Mouse (Mus musculus) forebrain, embryonic 15.5 days (tissue): ENCODE data around the gene Tdpoz5. TPM values are rescaled to one million over a fixed set of nuclear protein-coding genes. Genes with fewer than 3 reads are reported as not detected.
"Not testable (repeated sequence)": the region's sequence is repeated elsewhere in the genome, so short reads cannot be mapped to it uniquely, and the experiment has no call there.

ENCODE experiments used
- ATAC-seq: fragments of 200-750 bp; cut with Nextera tagmentation; replicated peaks from 2 replicates; pipeline ENCODE4 v1.8.0; 2017; ENCODE audit warnings: mild to moderate bottlenecking, moderate TSS enrichment, moderate library complexity
- H3K27ac ChIP-seq: fragments of 300-500 bp; sonication (generic); replicated peaks from 2 replicates; pipeline ENCODE4 v1.5.1; 2015; ENCODE audit warnings: mild to moderate bottlenecking, inconsistent platforms
- H3K27me3 ChIP-seq: fragments of 300-500 bp; sonication (generic); 2 replicates; pipeline ENCODE4 v1.6.1; 2015; ENCODE audit warnings: inconsistent platforms
- H3K36me3 ChIP-seq: fragments of 300-500 bp; sonication (generic); 2 replicates; pipeline ENCODE4 v1.6.1; 2015; ENCODE audit warnings: mild to moderate bottlenecking, inconsistent platforms
- H3K4me1 ChIP-seq: fragments of 300-500 bp; sonication (generic); 2 replicates; pipeline ENCODE4 v1.6.1; 2015; ENCODE audit warnings: inconsistent platforms
- H3K4me2 ChIP-seq: fragments of 300-500 bp; sonication (generic); replicated peaks from 2 replicates; pipeline ENCODE4 v1.6.1; 2015; ENCODE audit warnings: mild to moderate bottlenecking, inconsistent platforms
- H3K4me3 ChIP-seq: fragments of 300-500 bp; sonication (generic); 2 replicates; pipeline ENCODE4 v1.5.1; 2015; ENCODE audit warnings: mild to moderate bottlenecking, inconsistent platforms
- H3K9ac ChIP-seq: fragments of 300-500 bp; sonication (generic); replicated peaks from 2 replicates; pipeline ENCODE4 v1.6.1; 2015; ENCODE audit warnings: mild to moderate bottlenecking, inconsistent platforms
- H3K9me3 ChIP-seq: fragments of 300-500 bp; sonication (generic); 2 replicates; pipeline ENCODE4 v1.6.1; 2016; ENCODE audit warnings: inconsistent platforms
- WGBS: fragments of 180-500 bp; shearing (Covaris S2); methylation state at CpG from one replicate; pipeline ENCODE4 v1.1.7; 2015; ENCODE audit warnings: mixed read lengths; 5-methylcytosine and 5-hydroxymethylcytosine counted together
- polyA plus RNA-seq: library from polyadenylated mRNA; unstranded; fragments of >200 nt; fragmentation: Nextera tagmentation; extraction: Ambion mirVana; gene quantifications from 2 replicates; pipeline ENCODE4 v1.2.1, GENCODE M21; 2015

Gene Tdpoz5
- not detected in 2 replicates for polyA plus RNA-seq

DNA sequence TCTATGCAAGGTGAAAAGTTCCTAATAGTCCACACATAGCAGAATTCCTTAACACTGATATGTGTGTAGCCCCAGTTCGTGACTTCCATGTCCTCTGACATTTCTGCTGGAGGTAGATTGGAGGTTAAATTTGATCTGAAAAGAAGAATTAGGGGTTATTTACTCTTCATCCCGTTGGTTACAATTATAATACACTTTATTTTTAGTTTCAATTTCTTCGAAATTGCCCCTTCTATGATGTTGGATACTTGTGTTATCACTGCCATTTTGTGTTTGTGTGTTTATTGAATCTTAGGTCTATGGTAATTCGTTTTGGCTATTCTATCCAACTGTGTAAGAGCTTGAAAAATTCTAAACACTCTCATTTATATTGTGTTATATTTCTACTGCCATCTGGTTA is at the start of gene Tdpoz5:
Tdpoz5 (minus strand) TSS at position 101 of the 400 bp plus-strand sequence.
- H3K4me1 ChIP-seq, H3K36me3 ChIP-seq, H3K9me3 ChIP-seq, H3K4me3 ChIP-seq, H3K27ac ChIP-seq, H3K27me3 ChIP-seq, ATAC-seq, H3K9ac ChIP-seq, H3K4me2 ChIP-seq: not testable (repeated sequence)
- 82% methylated on average over 3 of the region's 4 CpGs for WGBS

DNA sequence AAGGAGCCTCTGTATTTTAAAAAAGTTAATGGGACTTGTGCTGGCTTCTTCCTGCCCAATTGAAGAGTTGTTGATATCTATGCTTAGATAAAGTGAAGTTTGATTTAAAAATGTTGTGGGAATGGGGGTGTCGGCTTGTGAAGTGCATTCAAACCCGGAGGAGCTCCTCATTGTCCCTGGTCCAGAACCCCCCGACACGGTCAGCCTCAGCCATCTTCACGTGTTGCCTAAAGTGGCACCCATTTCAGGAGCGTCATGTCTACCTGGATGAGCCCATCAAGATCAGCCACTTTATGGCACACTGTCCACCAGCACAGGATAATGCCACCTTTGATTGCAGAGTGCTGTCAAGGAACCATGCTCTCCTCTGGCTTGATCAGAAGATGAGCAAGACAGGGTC is 7.8 kb upstream of the Tdpoz5 start:
- not testable (repeated sequence) for H3K4me1 ChIP-seq, H3K9ac ChIP-seq, H3K27me3 ChIP-seq, ATAC-seq, H3K4me2 ChIP-seq, H3K4me3 ChIP-seq, H3K9me3 ChIP-seq, H3K27ac ChIP-seq, H3K36me3 ChIP-seq
- 84% methylated on average over 6 of the region's 6 CpGs for WGBS

DNA sequence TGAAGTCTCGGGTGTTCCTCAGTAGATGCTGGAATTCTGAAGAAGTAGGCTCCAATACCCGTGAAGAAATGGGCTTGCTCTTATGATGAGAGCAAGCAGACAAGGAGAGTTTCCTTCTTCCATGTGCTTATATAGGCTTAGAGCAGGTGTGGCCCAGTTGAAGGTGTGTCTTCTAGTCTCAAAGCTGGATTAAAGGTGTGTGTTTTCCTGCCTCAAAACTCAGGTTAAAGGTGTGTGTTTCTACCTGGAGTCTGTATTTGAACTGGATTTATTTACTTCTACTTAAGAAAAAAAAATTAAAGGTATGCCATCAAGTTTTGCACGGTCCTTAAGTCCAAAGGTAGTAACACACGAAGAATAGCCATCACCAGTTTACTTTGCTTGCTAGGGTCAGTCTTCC is 17.7 kb downstream of the Tdpoz5 start, which contains the start of gene Gm9117:
Gm9117 (minus strand) TSS at position 101 of the 400 bp plus-strand sequence.
- H3K9ac ChIP-seq, H3K4me1 ChIP-seq, H3K27ac ChIP-seq, H3K36me3 ChIP-seq, H3K27me3 ChIP-seq, ATAC-seq, H3K9me3 ChIP-seq, H3K4me3 ChIP-seq, H3K4me2 ChIP-seq: not testable (repeated sequence)
- 83% methylated on average over 4 of the region's 4 CpGs for WGBS

DNA sequence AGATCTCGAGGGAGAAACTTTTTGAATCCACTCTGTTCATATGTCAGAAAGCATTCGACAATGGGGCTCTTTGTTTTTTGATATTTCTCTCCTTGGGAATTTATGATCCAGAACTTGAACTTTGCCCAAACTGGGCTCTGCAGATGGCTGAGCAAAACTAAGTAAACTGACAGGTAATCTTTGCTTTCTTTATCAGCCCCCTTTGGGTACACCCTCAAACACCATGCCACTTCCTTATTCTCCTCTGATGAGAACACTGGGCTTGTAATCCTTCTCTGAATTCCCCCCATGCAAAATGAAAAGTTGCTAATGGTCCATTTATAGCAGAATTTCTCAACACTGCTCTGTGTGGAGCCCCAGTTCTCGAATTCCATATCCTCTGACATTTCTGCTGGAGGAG is 22.7 kb downstream of the Tdpoz5 start:
- WGBS: 56% methylated on average over 1 of the region's 3 CpGs
- not testable (repeated sequence) for H3K9ac ChIP-seq, ATAC-seq, H3K27ac ChIP-seq, H3K4me1 ChIP-seq, H3K9me3 ChIP-seq, H3K4me2 ChIP-seq, H3K4me3 ChIP-seq, H3K27me3 ChIP-seq, H3K36me3 ChIP-seq

Other genes starting within 250 kb of the Tdpoz5 start
- not detected in 2 replicates for gene Gm5773, start 188.3 kb downstream of the Tdpoz5 start, polyA plus RNA-seq
- gene Tdpoz4, start 164.9 kb downstream of the Tdpoz5 start, polyA plus RNA-seq: not detected in 2 replicates
- not detected in 2 replicates for gene Tdpoz3, start 135.3 kb downstream of the Tdpoz5 start, polyA plus RNA-seq
- not detected in 2 replicates for gene Gm9117, start 17.8 kb downstream of the Tdpoz5 start, polyA plus RNA-seq
- not detected in 2 replicates for gene Gm9125, start 93.6 kb upstream of the Tdpoz5 start, polyA plus RNA-seq
- not detected in 2 replicates for gene Gm10697, start 111.3 kb upstream of the Tdpoz5 start, polyA plus RNA-seq
- gene Gm10696, start 216.9 kb upstream of the Tdpoz5 start, polyA plus RNA-seq: not detected in 2 replicates
- not detected in 2 replicates for gene Gm5286, start 235.4 kb upstream of the Tdpoz5 start, polyA plus RNA-seq